Mouse (Mus musculus): ENCODE results near the gene AU022252. TPM values are rescaled to one million over a fixed set of nuclear protein-coding genes. Genes with fewer than 3 reads are reported as not detected.

Gene AU022252
- polyA plus RNA-seq, 1 experiment: 18.2 TPM

- peak; percentile 46 for TF ChIP-seq CTCF (IDR thresholded peaks at IDR 0.05; ENCODE audit: borderline replicate concordance, extremely low read depth, insufficient read depth, insufficient read length)
- no peak for TF ChIP-seq POLR2A (IDR thresholded peaks at IDR 0.05; ENCODE audit: borderline replicate concordance, extremely low read depth, insufficient read depth, insufficient read length, poor library complexity, severe bottlenecking)
- DNase-seq (ENCODE audit: low read depth): peak; percentile 49
Observed at GRCm38 (mm10) chr4:119241664-119242063, 9.2 kb upstream of the AU022252 start.

GRCm38 (mm10) chr4:119239181-119239682 lies 6.7 kb upstream of the AU022252 start:
- DNase-seq (ENCODE audit: low read depth): peak; percentile 92
- TF ChIP-seq CTCF (IDR thresholded peaks at IDR 0.05; ENCODE audit: borderline replicate concordance, extremely low read depth, insufficient read depth, insufficient read length) (peak; percentile 85; the same call in 1 of the 2 replicates), POLR2A (IDR thresholded peaks at IDR 0.05; ENCODE audit: borderline replicate concordance, extremely low read depth, insufficient read depth, insufficient read length, poor library complexity, severe bottlenecking) (no peak)

- TF ChIP-seq POLR2A (IDR thresholded peaks at IDR 0.05; ENCODE audit: borderline replicate concordance, extremely low read depth, insufficient read depth, insufficient read length, poor library complexity, severe bottlenecking): no peak
- no peak for DNase-seq (ENCODE audit: low read depth)
Observed at GRCm38 (mm10) chr4:119238661-119239060, 6.1 kb upstream of the AU022252 start.

GRCm38 (mm10) chr4:119234348-119234747 lies 1.8 kb upstream of the AU022252 start:
- no peak for DNase-seq (ENCODE audit: low read depth)
- TF ChIP-seq POLR2A (IDR thresholded peaks at IDR 0.05; ENCODE audit: borderline replicate concordance, extremely low read depth, insufficient read depth, insufficient read length, poor library complexity, severe bottlenecking): no peak
- TF ChIP-seq CTCF (IDR thresholded peaks at IDR 0.05; ENCODE audit: borderline replicate concordance, extremely low read depth, insufficient read depth, insufficient read length): no peak

- TF ChIP-seq CTCF (IDR thresholded peaks at IDR 0.05; ENCODE audit: borderline replicate concordance, extremely low read depth, insufficient read depth, insufficient read length): peak; percentile 36; the same call in 1 of the 2 replicates
- no peak for TF ChIP-seq POLR2A (IDR thresholded peaks at IDR 0.05; ENCODE audit: borderline replicate concordance, extremely low read depth, insufficient read depth, insufficient read length, poor library complexity, severe bottlenecking)
- peak; percentile 87 for DNase-seq (ENCODE audit: low read depth)
Observed at GRCm38 (mm10) chr4:119233256-119233901, 867 bp upstream of the AU022252 start.

GRCm38 (mm10) chr4:119226751-119227150 lies 5.8 kb downstream of the AU022252 start:
- DNase-seq (ENCODE audit: low read depth): no peak
- TF ChIP-seq POLR2A (IDR thresholded peaks at IDR 0.05; ENCODE audit: borderline replicate concordance, extremely low read depth, insufficient read depth, insufficient read length, poor library complexity, severe bottlenecking) (no peak), CTCF (IDR thresholded peaks at IDR 0.05; ENCODE audit: borderline replicate concordance, extremely low read depth, insufficient read depth, insufficient read length) (no peak)

- no peak for TF ChIP-seq POLR2A (IDR thresholded peaks at IDR 0.05; ENCODE audit: borderline replicate concordance, extremely low read depth, insufficient read depth, insufficient read length, poor library complexity, severe bottlenecking)
- no peak for TF ChIP-seq CTCF (IDR thresholded peaks at IDR 0.05; ENCODE audit: borderline replicate concordance, extremely low read depth, insufficient read depth, insufficient read length)
- no peak for DNase-seq (ENCODE audit: low read depth)
Observed at GRCm38 (mm10) chr4:119225719-119226118, 6.8 kb downstream of the AU022252 start.

GRCm38 (mm10) chr4:119224534-119224933 lies 8.0 kb downstream of the AU022252 start:
- DNase-seq (ENCODE audit: low read depth): no peak
- TF ChIP-seq POLR2A (IDR thresholded peaks at IDR 0.05; ENCODE audit: borderline replicate concordance, extremely low read depth, insufficient read depth, insufficient read length, poor library complexity, severe bottlenecking): no peak
- no peak for TF ChIP-seq CTCF (IDR thresholded peaks at IDR 0.05; ENCODE audit: borderline replicate concordance, extremely low read depth, insufficient read depth, insufficient read length)

GRCm38 (mm10) chr4:119223696-119224095 lies 8.8 kb downstream of the AU022252 start:
- TF ChIP-seq POLR2A (IDR thresholded peaks at IDR 0.05; ENCODE audit: borderline replicate concordance, extremely low read depth, insufficient read depth, insufficient read length, poor library complexity, severe bottlenecking): no peak
- TF ChIP-seq CTCF (IDR thresholded peaks at IDR 0.05; ENCODE audit: borderline replicate concordance, extremely low read depth, insufficient read depth, insufficient read length): peak; percentile 68; the same call in 1 of the 2 replicates
- DNase-seq (ENCODE audit: low read depth): peak; percentile 39

GRCm38 (mm10) chr4:119218169-119218568 lies 14.3 kb downstream of the AU022252 start, which contains the start of gene Tmem269:
TSS of gene Tmem269 (minus strand) at chr4:119218217.
- no peak for DNase-seq (ENCODE audit: low read depth)

GRCm38 (mm10) chr4:119216667-119217066 lies 15.8 kb downstream of the AU022252 start:
- peak; percentile 34 for DNase-seq (ENCODE audit: low read depth)

More at GRCm38 (mm10) chr4:119218169-119218568, 14.3 kb downstream of the AU022252 start, which contains the start of gene Tmem269:
- no peak for TF ChIP-seq POLR2A (IDR thresholded peaks at IDR 0.05; ENCODE audit: borderline replicate concordance, extremely low read depth, insufficient read depth, insufficient read length, poor library complexity, severe bottlenecking)
- TF ChIP-seq CTCF (IDR thresholded peaks at IDR 0.05; ENCODE audit: borderline replicate concordance, extremely low read depth, insufficient read depth, insufficient read length): no peak

GRCm38 (mm10) chr4:119204672-119205071 lies 27.8 kb downstream of the AU022252 start:
- TF ChIP-seq POLR2A (IDR thresholded peaks at IDR 0.05; ENCODE audit: borderline replicate concordance, extremely low read depth, insufficient read depth, insufficient read length, poor library complexity, severe bottlenecking): no peak
- TF ChIP-seq CTCF (IDR thresholded peaks at IDR 0.05; ENCODE audit: borderline replicate concordance, extremely low read depth, insufficient read depth, insufficient read length): peak; percentile 93
- peak; percentile 88 for DNase-seq (ENCODE audit: low read depth)

More at GRCm38 (mm10) chr4:119216667-119217066, 15.8 kb downstream of the AU022252 start:
- no peak for TF ChIP-seq CTCF (IDR thresholded peaks at IDR 0.05; ENCODE audit: borderline replicate concordance, extremely low read depth, insufficient read depth, insufficient read length)
- TF ChIP-seq POLR2A (IDR thresholded peaks at IDR 0.05; ENCODE audit: borderline replicate concordance, extremely low read depth, insufficient read depth, insufficient read length, poor library complexity, severe bottlenecking): no peak

All from brain, embryonic 14.5 days (tissue).